Mouse (Mus musculus) ES-E14 (cell line): ENCODE data around the gene Pnpla3.

Experiments used
- CHD2 ChIP-seq: IDR thresholded peaks from 2 replicates; pipeline ENCODE4 v1.6.1; 2014; ENCODE audit warnings: mild to moderate bottlenecking, low read depth, low read length, inconsistent platforms
- HCFC1 ChIP-seq: IDR thresholded peaks from 2 replicates; pipeline ENCODE4 v1.6.1; 2012; ENCODE audit warnings: low read length, inconsistent platforms, borderline replicate concordance; ENCODE audit not compliant: insufficient read depth
- MAFK ChIP-seq: IDR thresholded peaks from 2 replicates; pipeline ENCODE4 v1.6.1; 2014; ENCODE audit warnings: mild to moderate bottlenecking, low read depth, low read length, inconsistent platforms; ENCODE audit not compliant: insufficient read depth
- ZC3H11A ChIP-seq: IDR thresholded peaks from 2 replicates; pipeline ENCODE4 v1.6.1; 2012; ENCODE audit warnings: low read depth, mild to moderate bottlenecking, inconsistent platforms, low read length, borderline replicate concordance
- ZNF384 ChIP-seq: IDR thresholded peaks from 2 replicates; pipeline ENCODE4 v1.6.1; 2012; ENCODE audit warnings: low read depth, low read length, inconsistent platforms

- TF ChIP-seq ZNF384 (no peak), CHD2 (no peak), MAFK (no peak), HCFC1 (no peak), ZC3H11A (no peak)
These were observed 63.0 kb downstream of the Pnpla3 start for GRCm38 (mm10) chr15:84230661-84231060.
